Mouse (Mus musculus): Measurements from ENCODE around the gene Nfrkb. TPM values are rescaled to one million over a fixed set of nuclear protein-coding genes. Genes with fewer than 3 reads are reported as not detected.

Nfrkb gene
- total RNA-seq, 1 experiment from 2014 or later, result 29.0 TPM

Other genes with a start within 250 kb of the Nfrkb start
- 79.4 and 86.3 TPM in 2 replicates for gene Aplp2, start 174.4 kb upstream of the Nfrkb start, total RNA-seq (2017)
- 9.4 and 11.4 TPM in 2 replicates for gene Prdm10, start 105.7 kb upstream of the Nfrkb start, total RNA-seq (2017)
- gene Tmem45b, start 78.3 kb downstream of the Nfrkb start, total RNA-seq (2017), result not detected in 2 replicates